Mouse (Mus musculus): ENCODE data around the gene Cript. TPM values are rescaled to one million over a fixed set of nuclear protein-coding genes. Genes with fewer than 3 reads are reported as not detected.

Gene Cript
- 144 TPM for polyA plus RNA-seq (2017; shearing (Covaris generic))

DNA sequence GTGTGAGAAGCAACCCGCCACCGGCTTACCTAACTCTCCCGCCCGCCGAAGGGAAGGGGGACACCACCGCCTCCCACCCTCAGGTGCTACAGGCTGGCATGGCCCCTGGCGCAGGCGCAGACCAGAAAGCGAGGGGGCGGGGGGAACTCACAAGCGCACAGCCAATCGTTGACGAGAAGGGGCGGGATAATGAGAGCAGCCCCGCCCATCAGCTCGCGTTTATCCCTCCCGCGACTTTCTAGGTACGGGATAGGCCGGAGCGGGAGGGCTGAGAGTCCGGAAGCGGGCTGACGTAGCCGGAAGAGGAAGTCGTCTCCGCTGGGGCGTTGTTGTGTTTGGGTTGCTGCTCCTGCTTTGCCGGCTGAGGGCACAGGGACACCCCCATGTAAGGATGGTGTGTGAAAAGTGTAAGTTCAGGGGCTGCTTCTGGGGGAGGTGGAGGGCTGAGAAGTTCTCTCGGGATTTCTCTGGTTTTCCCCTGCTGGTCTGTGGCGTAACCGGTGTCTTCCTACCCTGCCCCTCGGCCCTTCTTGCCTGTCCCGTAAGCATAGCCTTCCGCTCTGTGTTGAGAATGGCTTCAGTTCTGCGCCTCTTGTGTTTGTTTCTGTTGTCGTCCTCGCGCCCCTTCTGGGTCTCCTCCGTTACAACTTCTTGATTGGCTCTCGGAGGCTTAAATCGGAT is at the start of gene Cript, which contains the start of gene Pigf:
Gene Cript (plus strand): TSS at position 282 of the 681 bp plus-strand sequence.
Gene Pigf (minus strand): TSS at position 138 of the 681 bp plus-strand sequence.

Other genes with a start within 250 kb of the Cript start
- gene Tmem247, start 108.2 kb upstream of the Cript start, polyA plus RNA-seq (2017; shearing (Covaris generic)): not detected
- gene Atp6v1e2, start 77.7 kb upstream of the Cript start, polyA plus RNA-seq (2017; shearing (Covaris generic)): not detected
- 3.2 TPM for gene Rhoq, start 62.5 kb upstream of the Cript start, polyA plus RNA-seq (2017; shearing (Covaris generic))
- gene Pigf, start 144 bp upstream of the Cript start, polyA plus RNA-seq (2017; shearing (Covaris generic)): 27.4 TPM
- gene Socs5, start 82.1 kb downstream of the Cript start, polyA plus RNA-seq (2017; shearing (Covaris generic)): 3.9 TPM
- 47.4 TPM for gene Mcfd2, start 240.4 kb downstream of the Cript start, polyA plus RNA-seq (2017; shearing (Covaris generic))

Data from CD4-positive, CD25-positive, alpha-beta regulatory T cell, adult 9 weeks (primary cell).